Mouse (Mus musculus) testis, adult 2 months (tissue): Measurements from ENCODE around the gene Slc2a2.

Source experiments
- CTCF ChIP-seq: fragments of 200-500 bp; IDR thresholded peaks from 2 replicates; pipeline ENCODE4 v1.5.1; 2012; ENCODE audit warnings: low read depth, mild to moderate bottlenecking, inconsistent platforms, low read length, moderate library complexity; ENCODE audit not compliant: control insufficient read depth, insufficient read depth, insufficient replicate concordance
- POLR2A ChIP-seq: fragments of 200-500 bp; IDR thresholded peaks from 2 replicates; pipeline ENCODE4 v1.6.1; 2012; ENCODE audit warnings: low read depth, mild to moderate bottlenecking, inconsistent platforms, low read length, moderate library complexity; ENCODE audit not compliant: control insufficient read depth

DNA sequence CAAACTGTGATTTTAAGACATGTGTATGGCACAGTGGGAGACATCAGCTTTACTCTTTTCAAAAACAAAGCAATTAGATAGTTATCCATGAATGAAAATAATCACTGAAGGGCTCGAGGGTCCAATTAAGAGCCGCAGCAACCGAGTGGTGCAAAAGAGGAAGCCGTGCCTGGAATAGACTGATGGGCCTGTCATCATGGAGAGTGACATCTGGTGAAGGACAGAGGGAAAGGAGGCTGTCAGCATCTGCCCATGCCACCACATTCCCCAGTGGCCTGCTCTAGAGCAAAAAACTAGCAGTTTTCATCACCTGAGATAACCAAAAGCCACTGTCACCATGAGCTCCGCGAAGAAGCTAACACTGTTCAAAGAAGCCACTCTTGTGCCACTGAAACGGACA lies 57.8 kb downstream of the Slc2a2 start:
- TF ChIP-seq POLR2A (no peak), CTCF (no peak)
